Mouse (Mus musculus) 3134 (cell line): ENCODE data around the gene Rin2.

Source experiments
- DNase-seq: peaks from one replicate; pipeline ENCODE4 v3.0.0-alpha.2; 2011; ENCODE audit warnings: low spot score; ENCODE audit not compliant: insufficient read length; ENCODE audit errors: extremely low read depth

Rin2 gene

DNA sequence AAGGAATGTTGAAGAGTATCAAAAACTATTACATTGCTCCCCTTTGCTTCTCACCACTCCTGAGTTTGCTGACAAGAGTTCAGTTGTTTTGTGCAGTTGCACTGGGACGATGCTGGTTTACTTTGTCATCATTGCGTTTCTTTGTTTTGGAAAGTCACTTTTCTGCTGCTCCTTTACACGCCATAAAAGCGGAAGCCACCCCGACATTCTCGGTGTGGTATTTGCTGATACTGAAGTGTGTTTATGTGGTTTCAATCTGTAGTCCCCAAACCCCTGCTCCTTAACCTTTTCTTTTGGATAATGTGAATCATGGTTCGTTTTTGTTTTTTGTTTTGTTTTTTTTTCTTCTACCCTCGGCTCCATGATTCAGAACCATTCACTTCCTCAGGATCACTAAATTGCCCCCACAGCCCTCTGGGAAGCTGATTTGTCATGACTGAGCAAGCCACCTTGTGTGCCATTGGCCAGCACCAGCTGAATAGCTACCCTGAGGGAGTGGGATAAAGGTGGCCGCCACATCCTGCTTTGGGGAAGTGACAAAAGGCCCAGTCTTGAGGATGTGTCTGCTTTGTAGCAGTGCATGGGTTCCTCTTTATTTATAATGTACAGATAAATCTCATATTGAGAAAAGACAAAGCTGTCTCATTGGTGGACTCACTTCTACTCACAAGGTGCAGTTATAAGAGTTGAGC lies 55.3 kb downstream of the Rin2 start:
- no peak for DNase-seq

DNA sequence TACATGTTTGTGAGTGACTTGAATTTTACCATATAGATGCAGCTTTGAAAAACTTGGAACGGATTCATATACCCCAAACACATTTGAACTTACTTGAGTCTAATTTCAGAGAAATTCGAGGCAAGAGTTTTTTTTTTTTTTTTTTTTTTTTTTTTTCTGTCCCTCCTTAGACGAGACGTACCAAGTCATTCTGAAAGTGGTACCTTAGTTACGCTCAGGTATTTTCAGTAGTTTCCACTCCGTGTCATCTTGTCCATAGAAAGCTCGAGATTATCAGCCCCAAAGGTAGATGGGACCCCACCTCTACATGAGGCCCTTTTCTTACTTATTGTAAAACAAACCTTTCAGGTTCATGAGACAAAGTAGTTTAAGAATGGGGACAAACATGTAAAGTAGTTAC lies 55.9 kb downstream of the Rin2 start:
- no peak for DNase-seq

DNA sequence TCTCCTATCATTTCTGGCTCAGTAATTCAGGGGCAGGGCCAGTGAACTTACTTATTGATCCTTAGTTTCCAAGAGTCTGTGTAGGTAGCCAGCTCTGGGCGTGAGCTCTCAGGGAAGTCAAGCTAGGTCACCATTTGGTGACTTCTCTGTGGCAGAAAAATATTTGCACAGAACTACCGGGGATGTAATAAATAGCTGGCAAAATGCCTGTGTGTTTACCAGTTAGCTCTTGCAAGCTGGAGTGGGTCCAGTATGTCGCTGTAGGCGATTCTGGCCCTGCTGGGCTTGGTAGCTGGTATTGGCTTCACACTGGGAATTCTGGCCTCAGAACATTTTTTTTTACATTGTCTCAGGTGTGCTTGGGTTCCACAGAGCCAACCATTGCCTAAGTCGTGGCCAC lies 60.1 kb downstream of the Rin2 start:
- DNase-seq: no peak

- no peak for DNase-seq
Observed at GRCm38 (mm10) chr2:145736543-145736942, 61.5 kb downstream of the Rin2 start.

GRCm38 (mm10) chr2:145737196-145737595 lies 62.2 kb downstream of the Rin2 start:
- DNase-seq: no peak

DNA sequence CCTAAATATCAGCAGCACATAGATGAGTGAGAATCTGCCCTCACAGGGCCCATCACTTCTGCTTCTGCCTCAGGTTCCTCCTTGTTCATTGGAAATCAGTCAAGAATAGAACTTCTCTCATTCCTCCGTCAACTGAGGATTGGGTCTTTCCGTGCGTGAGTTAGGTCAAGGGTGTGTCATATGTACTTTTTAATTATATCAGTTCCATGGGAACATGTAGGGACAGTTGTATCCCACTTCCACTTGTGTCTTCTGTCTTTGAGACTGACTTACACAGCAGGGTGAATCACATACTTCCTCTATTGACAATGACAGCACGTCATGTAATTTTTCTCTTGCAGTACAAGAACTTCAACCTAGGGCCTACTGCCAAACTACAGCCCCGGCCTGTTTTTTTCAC lies 65.7 kb downstream of the Rin2 start:
- no peak for DNase-seq

GRCm38 (mm10) chr2:145742795-145743710 lies 68.0 kb downstream of the Rin2 start:
- DNase-seq: no peak

DNA sequence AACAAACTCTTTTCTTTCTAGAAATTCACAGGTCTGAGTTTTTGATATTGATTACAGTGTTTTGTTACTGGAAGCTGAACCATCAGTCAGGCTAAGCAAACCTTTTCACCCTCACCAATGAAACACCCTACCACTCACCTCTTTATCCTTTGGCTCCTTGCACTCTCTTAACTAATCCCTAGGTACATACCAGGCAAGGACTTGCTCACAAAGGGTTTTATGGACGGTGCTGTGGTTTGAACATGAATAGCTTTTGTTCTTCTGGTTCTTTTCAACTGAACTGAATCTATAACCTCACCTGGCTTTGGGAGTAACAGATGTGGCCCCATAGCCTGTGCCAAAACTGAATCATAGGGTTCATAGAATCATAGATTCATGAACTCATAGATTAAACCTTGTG lies 71.4 kb downstream of the Rin2 start:
- DNase-seq: no peak

DNA sequence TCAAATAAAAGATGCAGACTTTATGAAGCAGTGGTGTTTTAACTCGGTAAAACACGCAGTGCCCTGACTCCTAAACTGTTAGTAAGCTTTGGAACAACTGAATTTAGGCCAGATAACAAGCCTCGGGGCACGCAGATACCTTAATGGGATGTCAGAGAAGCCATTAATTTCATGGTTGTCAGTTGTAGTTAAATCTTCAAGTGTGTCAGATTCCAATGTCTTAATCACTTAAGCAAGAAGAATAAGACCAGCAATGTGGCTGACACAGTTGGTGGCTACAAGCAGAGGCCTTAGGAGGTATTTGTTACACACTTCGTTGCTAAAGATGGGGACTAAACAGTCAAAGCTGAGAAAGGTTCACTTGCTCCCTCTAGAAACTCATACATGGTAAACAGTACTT lies 74.6 kb downstream of the Rin2 start:
- no peak for DNase-seq

DNA sequence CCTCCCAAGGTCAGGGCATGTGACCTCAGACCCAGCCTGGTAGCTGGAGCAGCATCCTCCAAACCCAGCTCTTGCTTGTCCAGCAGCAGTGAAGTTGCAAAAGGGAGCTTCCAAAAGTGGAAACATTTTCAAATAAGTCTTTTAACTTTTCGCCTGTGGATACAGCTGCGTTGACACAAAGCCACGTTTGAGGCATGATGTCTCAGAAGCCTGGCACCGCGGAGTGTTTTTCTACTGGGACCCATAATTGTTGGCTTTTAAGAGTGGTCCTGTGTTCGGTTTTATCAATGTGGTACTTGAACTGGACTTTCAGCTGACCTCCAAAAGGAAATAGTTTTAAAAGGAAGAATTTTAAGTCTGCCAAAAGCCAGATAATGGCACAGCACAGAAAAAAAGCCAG lies 77.6 kb downstream of the Rin2 start:
- DNase-seq: no peak

DNA sequence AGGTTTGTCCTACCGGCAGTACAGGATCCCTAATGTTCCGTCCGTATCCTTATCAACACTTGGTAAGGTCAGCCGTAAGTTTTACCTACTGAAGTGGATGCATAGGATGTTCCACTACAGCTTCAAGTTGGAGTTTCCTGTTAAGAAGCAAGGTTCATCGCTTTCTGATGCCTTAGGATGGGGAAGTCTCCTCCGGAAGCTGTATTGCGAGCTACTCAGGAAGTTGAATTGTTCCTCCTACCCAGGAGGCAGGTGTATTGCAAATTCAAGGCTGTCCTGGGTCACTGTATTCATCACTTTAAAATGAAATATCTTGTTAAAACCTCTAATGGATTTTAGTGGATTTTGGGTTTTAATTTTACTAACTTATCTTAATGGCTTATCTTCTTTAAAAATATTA lies 79.0 kb downstream of the Rin2 start:
- no peak for DNase-seq

DNA sequence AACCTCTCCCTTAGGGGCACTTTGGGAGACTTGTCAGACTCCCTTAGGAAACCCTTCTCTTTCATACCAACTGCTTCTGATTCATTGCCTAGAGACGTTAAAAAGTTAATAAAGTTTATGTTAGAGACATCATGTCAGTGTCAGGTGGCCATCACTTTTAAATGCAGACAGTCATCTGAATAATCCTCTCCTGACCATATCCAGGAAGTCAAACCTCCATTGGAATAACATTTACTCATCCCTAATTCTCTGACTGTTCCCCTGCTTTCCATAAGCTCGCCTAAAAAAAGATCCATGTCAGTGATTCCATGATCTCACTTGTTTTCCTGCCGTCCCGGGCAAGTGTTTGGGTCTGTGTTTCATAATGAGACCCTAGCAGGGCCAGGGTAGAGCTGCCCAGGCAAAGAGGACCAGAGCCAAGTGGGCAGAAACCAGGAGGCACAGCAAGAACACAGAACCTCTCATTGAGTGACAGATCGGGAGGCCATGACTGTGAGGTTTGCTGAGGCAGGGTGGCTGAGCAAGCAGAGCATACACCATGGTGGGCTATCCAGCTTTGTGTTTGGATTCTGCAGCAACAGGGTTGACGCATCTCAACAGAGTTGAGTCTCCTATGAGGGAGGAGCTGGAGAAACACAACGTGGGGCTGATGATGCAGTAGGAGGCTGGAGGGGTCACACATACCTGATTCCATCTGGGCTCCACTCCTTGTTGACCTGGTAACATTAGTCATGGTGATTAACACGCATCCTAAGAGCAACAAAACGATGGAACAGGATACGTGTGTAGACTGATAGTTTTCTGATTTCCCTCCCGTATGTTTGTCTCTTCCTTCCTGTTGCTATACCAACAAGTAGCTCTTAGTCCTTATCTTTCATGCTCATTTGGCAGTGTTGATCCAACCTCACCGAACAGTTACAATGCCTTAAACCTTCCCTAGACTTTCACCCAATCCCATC lies 81.1 kb downstream of the Rin2 start:
- DNase-seq: no peak

- DNase-seq: peak; percentile 35
Observed at GRCm38 (mm10) chr2:145760121-145760520, 85.1 kb downstream of the Rin2 start.

GRCm38 (mm10) chr2:145761436-145761835 lies 86.4 kb downstream of the Rin2 start:
- DNase-seq: no peak

- no peak for DNase-seq
Observed at GRCm38 (mm10) chr2:145769964-145770363, 94.9 kb downstream of the Rin2 start.

DNA sequence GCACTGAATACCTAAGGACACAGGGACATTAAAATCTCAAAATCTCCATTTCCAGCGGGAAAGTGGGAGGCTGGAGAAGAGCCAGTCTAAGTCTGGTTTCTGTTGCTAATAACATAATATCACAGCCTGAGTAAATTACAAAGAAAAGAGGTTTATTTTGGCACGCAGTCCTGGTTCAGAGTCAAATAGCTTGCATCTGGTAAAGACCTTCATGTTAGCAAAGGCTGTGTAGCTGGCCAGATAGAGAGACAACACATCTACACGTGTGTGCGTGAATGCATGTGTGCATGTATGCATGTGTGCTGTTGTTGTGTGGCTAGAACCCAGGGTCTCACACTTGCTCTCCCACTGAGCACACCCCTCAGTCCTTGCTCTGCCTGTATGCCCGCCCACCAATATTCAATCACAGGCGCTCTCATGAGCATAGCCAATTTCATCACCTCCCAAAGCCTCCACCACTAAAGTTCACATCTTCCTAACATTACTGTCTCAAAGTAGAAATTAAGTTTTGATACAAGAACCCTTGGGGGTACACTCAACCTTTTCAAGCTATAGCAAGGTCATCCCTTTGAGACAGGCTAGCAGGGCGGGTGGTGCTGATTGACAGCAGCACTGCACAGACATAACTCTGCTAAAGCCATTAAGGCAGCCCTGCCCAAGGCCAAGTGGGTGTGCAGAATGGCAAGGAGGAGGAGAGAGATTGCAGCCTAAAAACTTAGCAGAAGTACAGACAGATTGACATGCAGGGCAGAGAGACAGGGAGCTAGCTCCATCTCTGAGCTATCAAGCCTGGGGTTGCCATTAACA lies 95.9 kb downstream of the Rin2 start:
- no peak for DNase-seq

- no peak for DNase-seq
Observed at GRCm38 (mm10) chr2:145783247-145783646, 108.2 kb downstream of the Rin2 start.

DNA sequence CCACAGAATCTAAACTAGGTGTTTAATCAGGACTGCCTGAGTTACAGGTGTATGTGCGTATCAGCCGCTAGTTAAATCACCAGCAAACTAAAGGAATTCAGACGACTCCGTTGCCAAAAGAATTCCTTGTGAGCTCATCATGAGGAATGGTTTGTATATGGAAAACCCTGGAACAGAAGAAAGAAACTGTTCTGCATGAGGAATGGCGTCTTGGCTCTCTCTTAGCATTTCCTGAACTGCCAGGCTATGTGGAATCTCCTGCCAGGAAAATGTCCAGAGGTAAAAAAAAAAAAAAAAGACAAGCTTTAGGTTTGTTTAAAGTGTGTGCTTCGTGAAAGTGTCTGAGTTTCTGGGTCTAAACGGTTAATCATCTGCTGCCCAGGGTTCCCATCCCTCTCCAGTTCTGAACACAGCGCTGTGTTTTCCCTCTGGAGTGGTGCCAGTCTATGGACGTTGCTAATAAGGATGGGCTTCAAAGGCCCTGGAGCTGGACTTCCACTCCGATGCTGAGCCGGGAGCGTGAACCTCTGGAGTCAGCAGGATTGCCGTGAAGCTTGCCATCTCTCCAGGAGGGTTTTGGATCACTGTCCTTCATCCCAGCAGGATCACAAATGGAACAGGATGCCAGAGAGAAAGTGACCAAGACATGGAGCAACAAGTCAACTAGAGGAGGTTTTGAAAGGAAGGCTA lies 109.4 kb downstream of the Rin2 start:
- no peak for DNase-seq

DNA sequence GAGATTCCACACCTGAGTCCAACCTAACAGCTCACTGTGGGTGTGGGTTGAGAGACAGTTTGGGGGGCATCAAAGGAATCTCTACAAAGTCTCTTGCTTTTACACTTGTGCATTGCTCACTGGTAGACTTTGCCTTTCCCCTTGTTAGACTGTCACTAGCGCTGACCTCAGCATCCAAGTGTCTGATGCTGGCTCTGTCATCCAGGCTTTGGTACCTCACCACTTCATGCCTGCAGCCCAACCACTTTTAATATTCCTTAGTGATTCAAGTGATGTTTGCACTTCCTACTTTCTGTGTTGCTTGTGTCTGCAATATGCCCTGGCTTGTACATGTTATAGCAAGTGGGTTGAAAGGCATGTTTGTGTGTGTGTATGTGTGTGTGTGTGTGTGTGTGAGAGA lies 109.9 kb downstream of the Rin2 start:
- no peak for DNase-seq
